Mouse (Mus musculus): ENCODE data around the gene Gps1.
"Not testable (repeated sequence)": the region's sequence is repeated elsewhere in the genome, so short reads cannot be mapped to it uniquely, and the experiment has no call there.

The Gps1 gene

GRCm38 (mm10) chr11:120822321-120822720 is 38.2 kb downstream of the Gps1 start:
- no peak for DNase-seq (ENCODE audit: low read depth, low spot score)

GRCm38 (mm10) chr11:120822831-120823550 is 38.9 kb downstream of the Gps1 start:
- DNase-seq (ENCODE audit: low read depth, low spot score), result no peak

GRCm38 (mm10) chr11:120823551-120823947 is 39.5 kb downstream of the Gps1 start:
- DNase-seq (ENCODE audit: low read depth, low spot score), result no peak

GRCm38 (mm10) chr11:120823956-120824786 is 40.1 kb downstream of the Gps1 start, which contains the start of gene Fasn:
Gene Fasn (minus strand): TSS chr11:120824547.
- DNase-seq (ENCODE audit: low read depth, low spot score), result peak; percentile 97

GRCm38 (mm10) chr11:120824787-120825288 is 40.8 kb downstream of the Gps1 start:
- no peak for DNase-seq (ENCODE audit: low read depth, low spot score)

- peak; percentile 57 for DNase-seq (ENCODE audit: low read depth, low spot score)
Measured at GRCm38 (mm10) chr11:120825289-120825863, 41.3 kb downstream of the Gps1 start.

- DNase-seq (ENCODE audit: low read depth, low spot score), result no peak
Measured at GRCm38 (mm10) chr11:120826016-120826953, 42.2 kb downstream of the Gps1 start.

- no peak for DNase-seq (ENCODE audit: low read depth, low spot score)
Measured at GRCm38 (mm10) chr11:120828416-120828815, 44.3 kb downstream of the Gps1 start.

GRCm38 (mm10) chr11:120829757-120830532 is 45.9 kb downstream of the Gps1 start:
- no peak for DNase-seq (ENCODE audit: low read depth, low spot score)

GRCm38 (mm10) chr11:120830686-120831085 is 46.6 kb downstream of the Gps1 start:
- no peak for DNase-seq (ENCODE audit: low read depth, low spot score)

GRCm38 (mm10) chr11:120831659-120832440 is 47.8 kb downstream of the Gps1 start:
- DNase-seq (ENCODE audit: low read depth, low spot score), result no peak

GRCm38 (mm10) chr11:120832962-120833361 is 48.9 kb downstream of the Gps1 start:
- not testable (repeated sequence) for DNase-seq (ENCODE audit: low read depth, low spot score)

GRCm38 (mm10) chr11:120833555-120834280 is 49.6 kb downstream of the Gps1 start:
- no peak for DNase-seq (ENCODE audit: low read depth, low spot score)
